Mouse (Mus musculus): ENCODE results near the gene Zkscan3. TPM values are rescaled to one million over a fixed set of nuclear protein-coding genes. Genes with fewer than 3 reads are reported as not detected.
"Not testable (repeated sequence)": the region's sequence is repeated elsewhere in the genome, so short reads cannot be mapped to it uniquely, and the experiment has no call there.

Zkscan3 gene
- polyA plus RNA-seq, 1 experiment from 2014 or later: 87.6 TPM

GRCm38 (mm10) chr13:21414231-21415212 lies 12.0 kb upstream of the Zkscan3 start:
- 76% methylated on average over 15 of the region's 15 CpGs for WGBS
- Histone ChIP-seq H3K9me3 (no peaks in the 10 kb centered on the region), H3K27me3 (ENCODE audit: poor library complexity, severe bottlenecking) (0 out of 2 replicates have a peak, but pooled peaks cover 7% of the 10 kb centered on the region), H3K36me3 (replicated peaks) (no peaks in the 10 kb centered on the region), H3K27ac (no peak overlapping the region), H3K4me1 (peaks cover 8% of the 10 kb centered on the region), H3K4me3 (no peak overlapping the region)
- no peak for DNase-seq (ENCODE audit: extremely low spot score, low spot score)

- Histone ChIP-seq H3K9me3 (no peaks in the 10 kb centered on the region), H3K27me3 (ENCODE audit: poor library complexity, severe bottlenecking) (peaks cover 10% of the 10 kb centered on the region; the same call in 1 of the 2 replicates), H3K4me3 (peak overlapping the region; percentile 60), H3K27ac (peak overlapping the region; percentile 87), H3K36me3 (replicated peaks) (no peaks in the 10 kb centered on the region), H3K4me1 (peaks cover 14% of the 10 kb centered on the region)
- WGBS: 54% methylated on average over 11 of the region's 11 CpGs
- DNase-seq (ENCODE audit: extremely low spot score, low spot score): no peak
These were observed 6.4 kb upstream of the Zkscan3 start for GRCm38 (mm10) chr13:21408805-21409459.

GRCm38 (mm10) chr13:21407969-21408804 lies 5.6 kb upstream of the Zkscan3 start:
- Histone ChIP-seq H3K27ac (peak overlapping the region; percentile 87), H3K4me3 (peak overlapping the region; percentile 60), H3K27me3 (ENCODE audit: poor library complexity, severe bottlenecking) (peaks cover 10% of the 10 kb centered on the region; the same call in 1 of the 2 replicates), H3K4me1 (peaks cover 14% of the 10 kb centered on the region), H3K9me3 (no peaks in the 10 kb centered on the region), H3K36me3 (replicated peaks) (no peaks in the 10 kb centered on the region)
- DNase-seq (ENCODE audit: extremely low spot score, low spot score): peak; percentile 77
- WGBS: 4% methylated on average over 27 of the region's 27 CpGs

- Histone ChIP-seq H3K4me1 (peaks cover 17% of the 10 kb centered on the region), H3K27ac (no peak overlapping the region), H3K4me3 (0 out of 2 replicates have a peak overlapping the region, but pooled peaks have one; percentile 60), H3K36me3 (replicated peaks) (no peaks in the 10 kb centered on the region), H3K27me3 (ENCODE audit: poor library complexity, severe bottlenecking) (peaks cover 10% of the 10 kb centered on the region; the same call in 1 of the 2 replicates), H3K9me3 (no peaks in the 10 kb centered on the region)
- 82% methylated on average over 11 of the region's 11 CpGs for WGBS
- DNase-seq (ENCODE audit: extremely low spot score, low spot score): no peak
These were observed 4.8 kb upstream of the Zkscan3 start for GRCm38 (mm10) chr13:21407341-21407740.

GRCm38 (mm10) chr13:21402848-21403247 lies 293 bp upstream of the Zkscan3 start:
- Histone ChIP-seq H3K9me3 (no peaks in the 10 kb centered on the region), H3K36me3 (replicated peaks) (peaks cover 24% of the 10 kb centered on the region), H3K27ac (peak overlapping the region; percentile 94), H3K4me1 (peaks cover 19% of the 10 kb centered on the region), H3K4me3 (peak overlapping the region; percentile 87), H3K27me3 (ENCODE audit: poor library complexity, severe bottlenecking) (peaks cover 3% of the 10 kb centered on the region; the same call in 1 of the 2 replicates)
- no peak for DNase-seq (ENCODE audit: extremely low spot score, low spot score)
- 0% methylated on average over 2 of the region's 2 CpGs for WGBS

GRCm38 (mm10) chr13:21401636-21402286 lies 794 bp downstream of the Zkscan3 start:
- 14% methylated on average over 12 of the region's 12 CpGs for WGBS
- Histone ChIP-seq H3K9me3 (no peaks in the 10 kb centered on the region), H3K36me3 (replicated peaks) (peaks cover 30% of the 10 kb centered on the region), H3K4me1 (peaks cover 16% of the 10 kb centered on the region), H3K4me3 (peak overlapping the region; percentile 87), H3K27me3 (ENCODE audit: poor library complexity, severe bottlenecking) (peaks cover 3% of the 10 kb centered on the region; the same call in 1 of the 2 replicates), H3K27ac (peak overlapping the region; percentile 94)
- no peak for DNase-seq (ENCODE audit: extremely low spot score, low spot score)

GRCm38 (mm10) chr13:21401166-21401565 lies 1.4 kb downstream of the Zkscan3 start:
- Histone ChIP-seq H3K9me3 (no peaks in the 10 kb centered on the region), H3K36me3 (replicated peaks) (peaks cover 36% of the 10 kb centered on the region), H3K27ac (no peak overlapping the region), H3K4me1 (peaks cover 16% of the 10 kb centered on the region), H3K27me3 (ENCODE audit: poor library complexity, severe bottlenecking) (peaks cover 3% of the 10 kb centered on the region; the same call in 1 of the 2 replicates), H3K4me3 (peak overlapping the region; percentile 87)
- DNase-seq (ENCODE audit: extremely low spot score, low spot score): no peak
- WGBS: 88% methylated on average over 3 of the region's 3 CpGs

GRCm38 (mm10) chr13:21397486-21397885 lies 5.1 kb downstream of the Zkscan3 start:
- Histone ChIP-seq H3K36me3 (replicated peaks) (peaks cover 72% of the 10 kb centered on the region), H3K9me3 (no peaks in the 10 kb centered on the region; the same call in 1 of the 2 replicates), H3K27ac (no peak overlapping the region), H3K27me3 (ENCODE audit: poor library complexity, severe bottlenecking) (no peaks in the 10 kb centered on the region), H3K4me1 (peaks cover 13% of the 10 kb centered on the region), H3K4me3 (no peak overlapping the region)
- WGBS: 88% methylated on average over 2 of the region's 2 CpGs
- DNase-seq (ENCODE audit: extremely low spot score, low spot score): no peak

GRCm38 (mm10) chr13:21396048-21396447 lies 6.5 kb downstream of the Zkscan3 start:
- peaks cover 86% of the 10 kb centered on the region for H3K36me3 ChIP-seq (replicated peaks)
- not testable (repeated sequence) for H3K4me3 ChIP-seq; H3K9me3 ChIP-seq; H3K27me3 ChIP-seq (ENCODE audit: poor library complexity, severe bottlenecking); H3K27ac ChIP-seq; DNase-seq (ENCODE audit: extremely low spot score, low spot score); H3K4me1 ChIP-seq
- 90% methylated on average over 13 of the region's 18 CpGs for WGBS

GRCm38 (mm10) chr13:21395623-21396022 lies 6.9 kb downstream of the Zkscan3 start:
- no peak overlapping the region for H3K27ac ChIP-seq
- WGBS: 92% methylated on average over 6 of the region's 6 CpGs
- no peaks in the 10 kb centered on the region for H3K27me3 ChIP-seq (ENCODE audit: poor library complexity, severe bottlenecking)
- H3K9me3 ChIP-seq: no peaks in the 10 kb centered on the region; the same call in 1 of the 2 replicates
- no peaks in the 10 kb centered on the region for H3K4me1 ChIP-seq
- H3K4me3 ChIP-seq: no peak overlapping the region
- no peak for DNase-seq (ENCODE audit: extremely low spot score, low spot score)
- H3K36me3 ChIP-seq (replicated peaks): peaks cover 87% of the 10 kb centered on the region

- Histone ChIP-seq H3K4me3 (no peak overlapping the region), H3K27me3 (ENCODE audit: poor library complexity, severe bottlenecking) (no peaks in the 10 kb centered on the region), H3K36me3 (replicated peaks) (peaks cover 87% of the 10 kb centered on the region), H3K4me1 (no peaks in the 10 kb centered on the region), H3K9me3 (no peaks in the 10 kb centered on the region; the same call in 1 of the 2 replicates), H3K27ac (no peak overlapping the region)
- 89% methylated on average over 1 of the region's 1 CpGs for WGBS
- no peak for DNase-seq (ENCODE audit: extremely low spot score, low spot score)
These were observed 7.3 kb downstream of the Zkscan3 start for GRCm38 (mm10) chr13:21395211-21395610.
